Mouse (Mus musculus) midbrain, embryonic 14.5 days (tissue): ENCODE data around the gene Zfp563. TPM values are rescaled to one million over a fixed set of nuclear protein-coding genes. Genes with fewer than 3 reads are reported as not detected.

ENCODE experiments used
- ATAC-seq: fragments of 200-750 bp; cut with Nextera tagmentation; 2 replicates; pipeline ENCODE4 v1.8.0; 2017; ENCODE audit warnings: moderate number of reproducible peaks, moderate library complexity; ENCODE audit not compliant: low FRiP score, low TSS enrichment
- DNase-seq: peaks from one replicate; pipeline ENCODE4 v3.0.0-alpha.2; 2015
- H3K27ac ChIP-seq: fragments of 300-500 bp; sonication (generic); replicated peaks from 2 replicates; pipeline ENCODE4 v1.5.1; 2014; ENCODE audit warnings: mild to moderate bottlenecking, low read depth, low read length, moderate library complexity
- H3K27me3 ChIP-seq: fragments of 300-500 bp; sonication (generic); 2 replicates; pipeline ENCODE4 v1.6.1; 2014; ENCODE audit warnings: low read length, control low read depth, mixed read lengths; ENCODE audit not compliant: control insufficient read depth, insufficient read depth
- H3K36me3 ChIP-seq: fragments of 300-500 bp; sonication (generic); 2 replicates; pipeline ENCODE4 v1.6.1; 2014; ENCODE audit warnings: low read length, control low read depth; ENCODE audit not compliant: control insufficient read depth, insufficient read depth
- H3K4me1 ChIP-seq: fragments of 300-500 bp; sonication (generic); 2 replicates; pipeline ENCODE4 v1.6.1; 2014; ENCODE audit warnings: mild to moderate bottlenecking, antibody characterized with exemption, low read length, control low read depth; ENCODE audit not compliant: control insufficient read depth, insufficient read depth
- H3K4me2 ChIP-seq: fragments of 300-500 bp; sonication (generic); 2 replicates; pipeline ENCODE4 v1.6.1; 2014; ENCODE audit warnings: mild to moderate bottlenecking, low read length, moderate library complexity
- H3K4me3 ChIP-seq: fragments of 300-500 bp; sonication (generic); replicated peaks from 2 replicates; pipeline ENCODE4 v1.5.1; 2014; ENCODE audit warnings: low read depth, low read length
- H3K9ac ChIP-seq: fragments of 300-500 bp; sonication (generic); replicated peaks from 2 replicates; pipeline ENCODE4 v1.6.1; 2014; ENCODE audit warnings: mild to moderate bottlenecking, low read length, moderate library complexity
- H3K9me3 ChIP-seq: fragments of 300-500 bp; sonication (generic); 2 replicates; pipeline ENCODE4 v1.6.1; 2016; ENCODE audit warnings: low read length, control low read depth, mixed read lengths; ENCODE audit not compliant: control insufficient read depth
- WGBS: fragments of 180-500 bp; shearing (Covaris S2); extraction: QIAGEN DNeasy Blood & Tissue Kit; methylation state at CpG from one replicate; pipeline ENCODE4 v1.1.7; 2014; 5-methylcytosine and 5-hydroxymethylcytosine counted together
- polyA plus RNA-seq: library from polyadenylated mRNA; unstranded; fragments of >200 nt; fragmentation: Nextera tagmentation; extraction: Ambion mirVana; gene quantifications from 2 replicates; pipeline ENCODE4 v1.2.1, GENCODE M21; 2014

Zfp563 gene
- polyA plus RNA-seq, result 27.7 and 30.2 TPM in 2 replicates

DNA sequence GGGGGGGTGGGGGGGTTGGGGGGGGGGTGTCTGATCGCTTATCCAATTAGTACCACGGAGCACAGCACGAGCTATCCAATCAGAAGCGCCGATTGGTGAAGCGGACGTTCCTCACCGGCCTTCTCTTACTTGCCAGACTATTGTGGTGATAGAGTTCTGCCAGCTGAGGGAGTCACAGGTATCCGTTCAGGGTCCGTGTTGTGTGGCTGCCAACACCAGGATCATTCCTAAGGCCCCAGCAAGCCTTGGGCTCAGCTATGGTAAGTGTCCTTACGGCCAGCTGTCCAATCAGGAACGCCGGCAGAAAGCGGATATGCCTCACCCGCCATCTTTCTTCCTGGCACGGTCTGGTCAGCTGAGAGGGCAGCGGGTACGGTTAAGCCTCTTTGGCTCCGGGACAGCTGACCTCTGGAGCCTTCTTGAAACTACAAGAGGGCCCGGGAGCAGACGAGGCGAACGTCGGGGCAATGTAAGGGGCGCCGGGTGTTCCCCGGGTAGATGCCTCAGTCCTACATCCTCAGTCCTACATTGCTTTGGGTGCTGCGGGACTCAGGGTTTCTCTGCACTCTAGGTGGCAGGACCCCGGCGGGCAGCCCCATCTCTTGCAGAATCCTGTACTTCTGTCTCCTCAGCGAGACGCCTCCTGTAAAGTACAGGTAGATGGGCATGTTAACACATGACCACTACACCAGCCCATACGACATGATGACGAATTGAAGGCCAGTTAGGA lies at the start of gene Zfp563:
Gene Zfp563, plus strand, starts transcription at position 91 of the 730 bp plus-strand sequence.
- ATAC-seq (peak; percentile 89), DNase-seq (peak; percentile 93)
- H3K36me3 ChIP-seq, result no peaks in the 10 kb centered on the region
- peak within 1 kb of the TSS; percentile 89 for H3K27ac ChIP-seq
- no peaks in the 10 kb centered on the region for H3K27me3 ChIP-seq
- peak within 1 kb of the TSS; percentile 68 for H3K4me2 ChIP-seq
- H3K9me3 ChIP-seq, result no peaks in the 10 kb centered on the region
- H3K4me1 ChIP-seq, result peaks cover 10% of the 10 kb centered on the region
- 4% methylated on average over 34 of the region's 34 CpGs for WGBS
- peak within 1 kb of the TSS; percentile 65 for H3K4me3 ChIP-seq
- H3K9ac ChIP-seq, result peak within 1 kb of the TSS; percentile 78

DNA sequence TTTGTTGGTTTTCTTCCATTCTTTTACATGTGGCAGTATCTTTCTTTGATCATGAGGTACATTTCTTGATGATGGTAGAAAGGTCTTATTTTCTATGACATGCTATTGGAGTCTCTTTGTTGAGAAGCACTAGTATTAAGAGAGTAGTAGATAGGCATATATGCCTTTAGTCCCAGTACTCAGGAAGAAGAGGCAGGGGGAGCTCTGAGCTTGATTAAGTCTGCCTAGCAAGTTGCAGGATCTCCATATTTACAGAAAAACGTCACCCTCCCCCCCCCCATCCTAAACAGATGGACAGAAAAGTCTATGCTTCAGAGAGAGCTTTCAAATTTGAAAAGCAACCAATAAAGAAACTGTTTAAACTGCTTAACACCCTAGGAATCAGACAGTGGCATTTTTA lies 30.3 kb upstream of the Zfp563 start:
- H3K36me3 ChIP-seq, result no peaks in the 10 kb centered on the region
- no peaks in the 10 kb centered on the region for H3K4me1 ChIP-seq
- H3K4me3 ChIP-seq, result no peak overlapping the region
- no peak overlapping the region for H3K4me2 ChIP-seq
- 6% methylated on average over 1 of the region's 1 CpGs for WGBS
- H3K27ac ChIP-seq, result no peak overlapping the region
- ATAC-seq (no peak), DNase-seq (no peak)
- H3K27me3 ChIP-seq, result no peaks in the 10 kb centered on the region
- no peaks in the 10 kb centered on the region for H3K9me3 ChIP-seq
- H3K9ac ChIP-seq, result no peak overlapping the region

DNA sequence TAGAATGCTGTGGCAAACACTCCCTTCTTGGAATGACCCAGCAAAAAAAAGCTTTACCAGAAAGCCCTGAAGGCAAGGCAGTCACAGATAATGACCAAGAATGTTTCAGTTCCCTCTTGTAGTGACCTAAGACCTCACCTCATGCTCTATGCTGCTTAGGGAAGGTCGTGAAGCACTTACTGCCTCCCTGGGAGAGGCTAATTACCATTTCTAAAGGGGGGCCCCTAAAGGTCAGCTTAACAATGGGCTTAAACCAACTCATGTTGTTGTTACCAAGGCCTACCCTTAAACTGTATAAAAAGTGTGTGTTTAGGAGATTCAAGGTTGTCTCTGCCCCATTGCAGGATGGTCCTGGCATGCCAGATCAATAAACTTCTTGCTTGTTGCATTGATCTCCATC lies 26.1 kb upstream of the Zfp563 start:
- Histone ChIP-seq H3K36me3 (no peaks in the 10 kb centered on the region), H3K9me3 (no peaks in the 10 kb centered on the region), H3K9ac (no peak overlapping the region), H3K27ac (no peak overlapping the region), H3K27me3 (no peaks in the 10 kb centered on the region), H3K4me1 (no peaks in the 10 kb centered on the region), H3K4me3 (no peak overlapping the region), H3K4me2 (no peak overlapping the region)
- ATAC-seq (no peak), DNase-seq (no peak)
- 0% methylated on average over 1 of the region's 1 CpGs for WGBS

DNA sequence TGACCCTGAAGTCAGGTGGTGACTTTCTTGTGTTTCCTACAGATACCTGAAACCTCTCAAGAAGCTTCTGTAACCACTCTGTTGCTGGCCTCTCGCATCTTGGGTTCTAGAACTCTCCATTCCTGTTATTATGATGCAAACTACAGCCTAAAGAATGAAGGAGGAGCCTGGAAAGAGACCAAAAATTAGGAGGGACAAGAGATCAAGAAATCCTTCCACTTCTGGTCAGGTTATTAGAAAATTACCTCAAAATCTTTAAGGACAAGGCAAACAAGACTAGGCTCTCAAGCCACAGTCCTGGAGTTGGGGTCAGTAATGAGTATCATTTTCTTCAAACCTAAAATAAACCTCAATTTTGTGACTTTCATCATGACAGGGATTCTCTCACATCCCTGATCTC lies 21.2 kb upstream of the Zfp563 start, which contains the start of gene 4921501E09Rik:
Gene 4921501E09Rik, minus strand, starts transcription at position 101 of the 400 bp plus-strand sequence.
- DNase-seq (no peak), ATAC-seq (no peak)

DNA sequence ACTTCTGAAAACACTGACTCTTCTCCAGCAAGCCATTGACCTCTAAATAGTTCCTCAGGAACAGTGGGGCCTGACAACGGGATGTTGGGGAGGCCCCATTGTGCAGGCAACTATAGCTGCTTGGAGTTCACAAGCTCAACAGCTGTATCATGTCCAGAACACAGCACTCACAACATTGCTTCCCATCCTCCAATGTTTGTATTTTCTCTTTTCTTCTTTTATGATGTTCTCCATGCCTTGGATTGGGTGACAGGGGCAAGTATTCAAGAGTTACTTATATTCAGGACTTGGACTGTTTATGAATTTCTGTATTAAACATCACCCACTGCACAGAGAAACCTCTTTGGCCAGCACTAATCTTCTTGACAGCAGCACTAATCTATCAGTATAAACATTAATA lies 2.5 kb downstream of the Zfp563 start:
- DNase-seq (no peak), ATAC-seq (no peak)
- Histone ChIP-seq H3K36me3 (no peaks in the 10 kb centered on the region), H3K4me2 (peak overlapping the region; percentile 86), H3K9ac (no peak overlapping the region), H3K9me3 (no peaks in the 10 kb centered on the region), H3K4me1 (peaks cover 10% of the 10 kb centered on the region), H3K4me3 (peak overlapping the region; percentile 53; the same call in 1 of the 2 replicates), H3K27ac (peak overlapping the region; percentile 94; the same call in 1 of the 2 replicates), H3K27me3 (no peaks in the 10 kb centered on the region)
- WGBS, result 49% methylated on average over 1 of the region's 1 CpGs

More for the DNA sequence above, 21.2 kb upstream of the Zfp563 start, which contains the start of gene 4921501E09Rik:
- Histone ChIP-seq H3K9ac (no peak within 1 kb of the TSS), H3K27me3 (no peaks in the 10 kb centered on the region), H3K27ac (no peak within 1 kb of the TSS), H3K9me3 (no peaks in the 10 kb centered on the region), H3K4me1 (no peaks in the 10 kb centered on the region), H3K4me3 (no peak within 1 kb of the TSS), H3K4me2 (no peak within 1 kb of the TSS), H3K36me3 (no peaks in the 10 kb centered on the region)
- 51% methylated on average over 1 of the region's 1 CpGs for WGBS

DNA sequence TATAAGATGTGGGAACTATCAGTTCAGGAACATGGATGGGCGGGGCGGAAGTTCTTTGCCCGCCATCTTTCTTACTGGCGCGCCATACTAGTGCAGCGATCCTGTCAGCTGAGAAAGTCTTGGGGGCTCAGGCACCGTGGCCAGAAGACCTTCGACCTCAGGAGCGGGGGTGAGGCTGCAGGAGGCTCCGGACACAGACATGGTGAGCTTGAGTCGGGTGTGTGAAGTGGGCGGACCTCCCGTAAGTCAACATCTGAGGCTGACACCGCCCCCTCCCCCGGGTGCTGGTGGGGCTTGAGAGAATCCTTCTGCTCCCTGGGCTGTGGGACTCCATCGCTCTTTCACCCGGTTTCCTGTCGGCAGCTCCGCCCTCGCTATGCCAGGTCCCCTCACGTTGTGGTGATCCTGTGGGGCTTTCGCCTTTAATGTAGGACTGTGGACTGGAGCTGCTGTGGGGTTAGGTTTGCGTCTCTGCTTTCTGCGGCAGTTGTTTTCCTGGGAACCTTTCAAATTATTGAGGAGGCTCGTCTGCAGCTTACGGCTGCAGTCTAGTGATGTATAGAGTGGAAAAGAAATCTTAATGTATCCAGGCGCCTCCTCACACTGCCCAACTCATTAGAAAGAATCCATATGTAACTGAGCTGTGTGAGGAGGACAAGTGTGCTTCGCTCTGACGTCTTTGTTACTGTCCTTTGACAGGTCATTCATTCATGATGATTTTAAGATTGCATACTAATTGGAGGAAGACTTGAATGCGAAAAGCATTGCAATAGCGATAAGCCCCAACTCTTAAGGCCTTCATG lies 3.5 kb downstream of the Zfp563 start:
- H3K9ac ChIP-seq, result peak overlapping the region; percentile 73
- no peaks in the 10 kb centered on the region for H3K27me3 ChIP-seq
- ATAC-seq (peak; percentile 78), DNase-seq (peak; percentile 88)
- peaks cover 10% of the 10 kb centered on the region for H3K4me1 ChIP-seq
- H3K36me3 ChIP-seq, result no peaks in the 10 kb centered on the region
- peak overlapping the region; percentile 94 for H3K27ac ChIP-seq
- 2% methylated on average over 31 of the region's 31 CpGs for WGBS
- H3K4me2 ChIP-seq, result peak overlapping the region; percentile 86
- no peaks in the 10 kb centered on the region for H3K9me3 ChIP-seq
- H3K4me3 ChIP-seq, result peak overlapping the region; percentile 53

DNA sequence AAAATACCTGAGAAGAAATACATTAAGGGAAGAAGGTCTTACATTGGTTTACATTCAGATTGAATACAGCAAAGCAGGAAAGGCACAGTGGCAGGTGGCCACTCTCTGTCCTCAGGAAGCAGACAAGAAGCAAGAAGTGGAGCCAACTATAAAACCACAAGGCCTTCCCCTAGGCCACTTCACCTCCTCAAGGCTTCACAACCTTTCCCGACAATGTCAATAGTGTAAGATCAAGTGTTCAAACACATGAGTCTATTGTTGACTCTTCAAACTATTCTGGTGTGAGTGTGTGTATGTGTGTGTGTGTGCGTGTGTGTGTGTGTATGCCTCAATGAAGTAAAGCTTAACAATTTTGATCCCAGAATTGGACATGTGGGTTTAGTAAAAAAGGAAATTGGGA lies 8.3 kb downstream of the Zfp563 start:
- DNase-seq (no peak), ATAC-seq (no peak)
- Histone ChIP-seq H3K9ac (no peak overlapping the region), H3K27ac (no peak overlapping the region), H3K4me1 (peaks cover 10% of the 10 kb centered on the region), H3K27me3 (no peaks in the 10 kb centered on the region), H3K36me3 (0 out of 2 replicates have a peak, but pooled peaks cover 3% of the 10 kb centered on the region), H3K4me3 (no peak overlapping the region), H3K9me3 (no peaks in the 10 kb centered on the region), H3K4me2 (no peak overlapping the region)
- WGBS, result 96% methylated on average over 2 of the region's 2 CpGs

DNA sequence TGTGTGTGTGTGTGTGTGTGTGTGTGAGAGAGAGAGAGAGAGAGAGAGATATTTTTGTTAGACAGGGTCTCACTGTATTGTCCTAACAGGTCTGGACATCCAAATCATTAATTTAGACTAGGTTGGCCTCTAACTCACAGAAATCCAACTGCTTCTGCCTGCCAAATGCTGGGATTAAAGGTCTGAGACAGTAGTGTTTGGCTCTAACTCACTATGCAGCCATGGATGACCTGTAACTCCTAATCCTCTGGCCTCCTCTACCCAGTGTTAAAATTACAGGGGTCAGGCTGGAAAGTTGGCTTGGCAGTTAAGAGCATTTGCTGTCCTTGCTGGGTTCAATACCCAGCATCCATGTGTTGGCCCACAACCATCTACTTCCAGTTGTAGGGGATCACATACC lies 35.4 kb downstream of the Zfp563 start:
- no peak overlapping the region for H3K4me3 ChIP-seq
- H3K4me2 ChIP-seq, result no peak overlapping the region
- H3K9me3 ChIP-seq, result no peaks in the 10 kb centered on the region
- ATAC-seq, result no peak
- no peaks in the 10 kb centered on the region for H3K27me3 ChIP-seq
- no peak overlapping the region for H3K27ac ChIP-seq
- DNase-seq, result no peak
- no peaks in the 10 kb centered on the region for H3K4me1 ChIP-seq
- no peaks in the 10 kb centered on the region for H3K36me3 ChIP-seq
- H3K9ac ChIP-seq, result no peak overlapping the region
